Mouse (Mus musculus): ENCODE measurements at regions not wholly inside any gene's neighbourhood (a gene's known extent, or its start where the extent isn't known, plus 50 kb on each side); places are given as distances from the start of the nearest gene placed in this dataset.

DNA sequence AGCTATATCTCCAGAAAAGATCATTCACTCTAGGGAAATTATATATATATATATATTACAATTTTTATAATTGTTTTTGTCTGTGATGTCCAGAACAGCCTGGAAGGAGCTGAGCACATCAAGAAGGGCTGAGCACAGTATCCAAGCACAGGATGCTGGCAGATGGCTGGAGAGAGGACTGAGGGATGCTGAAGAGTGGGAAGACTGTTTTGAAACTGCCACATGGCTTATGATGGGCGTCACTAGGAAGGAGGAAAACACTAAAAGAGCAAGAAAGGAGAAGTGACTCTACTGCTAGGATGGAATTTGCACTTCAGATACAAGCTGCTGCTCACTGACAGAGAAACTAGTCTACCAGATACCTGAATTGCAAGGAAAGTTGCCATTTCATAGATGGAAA lies 50.4 kb upstream of the Atg10 start:
- DNase-seq = no peak

DNA sequence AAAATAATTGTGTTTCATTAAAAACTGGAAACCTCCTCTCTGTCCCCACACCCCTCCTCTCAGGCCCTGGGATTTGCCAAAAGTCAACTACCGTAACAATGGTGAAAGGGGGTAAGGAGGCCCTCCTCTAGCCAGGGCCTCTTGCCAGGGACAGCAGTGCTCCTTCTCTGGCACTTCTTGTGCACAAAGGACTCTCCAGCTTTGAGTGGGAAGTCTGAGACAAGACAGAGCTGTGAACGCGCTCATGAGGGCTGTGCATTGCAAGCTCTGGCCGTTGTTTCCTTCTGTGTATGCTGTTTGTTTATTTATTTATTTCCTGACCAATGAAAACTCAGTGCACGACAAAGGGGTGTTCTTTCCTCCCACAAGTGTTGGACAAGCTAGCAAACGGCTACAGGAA lies 50.8 kb upstream of the Atg10 start:
- no peak for DNase-seq

DNA sequence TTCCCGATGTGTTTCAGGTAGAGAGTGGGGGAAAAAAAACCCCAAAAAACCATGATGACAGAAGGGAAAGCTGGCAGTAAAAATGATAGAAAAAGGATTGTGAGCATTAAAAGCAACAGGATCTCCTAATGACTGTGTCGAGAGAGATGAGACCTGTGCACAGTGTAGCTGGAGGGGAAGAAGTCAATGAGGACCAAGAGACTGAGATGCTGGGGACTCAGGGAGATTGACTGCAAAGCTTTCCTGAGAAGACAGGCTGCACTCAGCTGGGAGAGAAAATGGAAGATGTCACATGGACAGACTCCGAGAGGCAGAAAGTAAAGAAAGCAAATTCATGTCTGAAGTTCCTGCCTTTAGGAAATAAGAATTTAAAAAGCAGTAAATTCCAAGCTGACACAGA lies 55.7 kb upstream of the Atg10 start:
- no peak for DNase-seq

DNA sequence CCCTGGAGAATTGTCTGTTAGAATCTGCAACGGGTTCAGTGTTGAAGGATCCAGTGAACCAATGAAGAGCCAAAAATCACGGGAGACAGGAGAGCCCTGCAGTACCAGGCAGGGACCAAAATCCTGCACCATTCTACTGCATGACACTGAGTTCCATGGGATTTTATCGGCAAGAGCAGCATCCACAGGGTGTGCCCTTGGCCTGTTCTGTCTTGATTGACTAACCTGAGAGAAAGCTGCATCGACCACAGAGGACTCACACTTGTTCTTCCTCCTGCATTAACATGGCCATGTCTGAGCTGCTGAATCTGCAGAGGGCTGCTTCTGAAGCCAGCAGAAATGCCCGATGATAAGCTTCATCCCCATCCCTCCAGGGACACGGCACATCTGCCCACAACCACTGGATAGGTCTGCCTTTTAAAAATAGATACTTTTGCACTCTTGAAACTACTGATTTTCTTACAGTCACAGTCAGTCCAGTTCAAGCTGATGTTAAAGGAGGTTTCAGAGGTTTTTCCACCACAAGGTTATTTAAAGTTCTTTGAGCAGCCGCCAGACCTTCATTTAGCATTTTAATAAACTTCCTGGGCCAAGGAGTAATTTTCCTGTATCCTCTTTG lies 71.9 kb upstream of the Atg10 start:
- DNase-seq = no peak

DNA sequence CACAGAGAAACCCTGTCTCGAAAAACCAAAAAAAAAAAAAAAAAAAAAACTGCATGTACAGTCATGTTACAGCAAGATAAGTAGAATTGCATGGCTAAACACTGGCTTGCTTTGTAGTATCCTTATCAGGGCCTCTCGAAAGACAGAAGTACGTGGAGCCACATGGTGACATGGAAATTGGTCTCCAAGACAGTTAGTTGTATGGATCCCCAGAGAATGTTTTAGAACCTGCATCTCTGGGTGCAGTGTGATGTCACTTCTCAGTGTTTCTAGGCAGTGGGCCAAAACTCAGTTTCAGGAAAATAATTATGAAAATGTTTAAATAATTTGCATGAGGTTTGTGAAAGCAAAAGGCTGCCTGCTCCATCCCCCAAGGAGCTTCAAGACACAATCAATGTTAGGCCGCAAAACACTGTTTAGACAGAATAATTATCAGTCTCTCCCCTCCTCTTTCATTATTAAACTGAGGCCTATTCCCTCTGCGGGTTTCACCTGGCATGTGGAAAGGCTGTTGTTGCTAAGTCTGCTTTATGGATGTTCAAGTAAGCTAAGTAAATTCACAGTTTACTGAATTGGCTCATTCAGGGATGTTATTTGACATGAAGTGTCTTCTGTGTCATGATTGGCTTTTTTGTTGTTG lies 72.9 kb upstream of the Atg10 start:
- DNase-seq = no peak

DNA sequence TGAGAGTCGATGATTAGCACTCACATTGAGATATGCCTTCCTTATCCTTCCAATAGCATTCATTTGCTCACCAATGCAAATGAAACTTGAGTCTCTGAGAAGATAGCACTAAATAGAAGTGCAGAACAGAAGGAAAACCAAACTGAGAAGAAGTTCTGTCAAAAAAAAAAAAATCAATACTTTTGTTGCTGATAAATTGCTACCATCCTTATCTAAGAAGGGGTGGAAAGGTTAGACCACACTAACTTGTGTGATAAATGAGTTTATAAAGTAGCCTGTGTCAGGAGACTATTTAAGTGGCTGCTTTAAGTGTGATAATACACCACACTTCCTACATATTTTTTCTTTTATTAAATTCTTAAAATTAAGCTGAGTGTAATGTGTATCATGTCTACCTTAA lies 78.1 kb upstream of the Atg10 start:
- no peak for DNase-seq

DNA sequence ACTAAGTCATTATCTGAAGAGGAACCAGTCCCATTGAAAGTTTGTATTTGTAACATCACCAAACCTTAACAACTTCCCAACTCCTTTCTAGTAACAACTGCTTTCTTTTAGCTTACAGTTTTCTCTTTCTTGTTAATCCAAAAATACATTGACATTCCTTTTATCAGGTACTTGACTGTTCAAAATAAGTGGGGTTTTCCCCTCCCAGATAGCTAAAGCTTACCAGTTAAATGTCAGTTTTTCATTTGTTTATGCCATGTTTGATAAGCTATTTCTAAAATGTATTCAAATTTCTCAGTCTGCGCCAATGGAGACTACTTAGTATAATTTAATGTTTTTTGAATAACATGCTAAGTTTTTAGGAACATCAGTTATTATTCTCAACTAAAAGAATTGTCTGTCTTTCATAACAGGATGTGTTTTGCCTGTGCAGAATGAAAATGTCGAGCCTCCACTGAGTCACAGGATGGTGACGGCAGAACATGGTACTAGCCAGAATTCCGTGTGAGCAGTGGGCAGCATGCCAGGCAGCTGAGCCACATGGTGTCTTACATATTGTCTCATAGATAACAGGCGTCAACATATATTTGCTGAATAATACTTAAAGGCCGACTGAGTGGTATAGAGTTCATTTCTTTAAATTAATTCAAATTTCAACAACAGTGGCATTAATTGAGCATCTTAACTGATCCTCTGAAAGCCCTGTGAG lies 82.1 kb upstream of the Atg10 start:
- DNase-seq = no peak

DNA sequence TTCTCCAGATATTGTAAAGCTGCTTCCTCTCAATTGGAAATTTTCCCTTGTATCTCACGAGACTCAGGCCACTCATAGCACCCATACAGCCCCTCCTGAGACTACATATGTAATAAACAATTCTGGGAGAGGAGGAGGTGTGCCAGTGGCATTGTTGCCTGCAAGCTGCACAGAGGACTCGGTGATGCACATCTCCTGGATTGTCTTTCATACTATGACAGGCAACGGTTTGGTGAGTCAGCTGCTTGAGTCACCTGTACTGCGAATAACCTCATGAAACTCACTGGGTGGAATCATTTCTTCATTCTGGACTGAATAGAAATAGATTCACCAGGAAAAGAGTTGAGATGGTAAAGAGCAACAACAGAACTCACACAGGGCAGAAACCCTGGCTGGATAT lies 82.8 kb upstream of the Atg10 start:
- no peak for DNase-seq

DNA sequence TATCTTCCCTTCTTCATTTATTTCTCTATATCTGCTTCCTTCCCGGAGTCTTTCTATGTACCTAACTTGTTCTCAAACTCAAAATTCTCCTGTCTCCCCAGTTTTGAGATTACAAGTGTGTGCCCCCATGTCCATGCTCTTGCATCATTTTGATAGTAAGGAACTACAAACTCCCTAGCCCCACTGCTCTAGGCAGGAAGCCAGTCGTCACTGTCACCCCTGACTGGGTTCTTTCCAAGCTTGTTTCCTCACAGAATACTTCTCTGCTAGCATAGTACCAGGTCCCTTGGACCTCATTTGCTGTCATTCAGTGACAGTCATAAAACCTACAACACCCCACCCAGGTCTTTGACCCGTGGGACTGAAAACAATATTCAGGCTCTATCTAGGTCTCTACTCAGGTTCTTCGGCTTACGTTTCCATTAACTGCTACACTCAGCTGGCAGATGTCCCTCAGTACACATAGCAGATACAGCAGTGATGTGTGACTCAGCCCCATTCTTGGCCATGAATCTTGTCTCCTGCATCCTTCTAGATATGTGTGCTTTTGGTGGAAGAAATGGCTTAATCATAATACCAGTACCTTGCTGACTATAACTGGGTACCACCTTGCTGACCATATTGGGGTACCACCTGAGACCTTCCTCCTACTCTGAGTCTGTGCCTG lies 89.3 kb upstream of the Atg10 start:
- no peak for DNase-seq

DNA sequence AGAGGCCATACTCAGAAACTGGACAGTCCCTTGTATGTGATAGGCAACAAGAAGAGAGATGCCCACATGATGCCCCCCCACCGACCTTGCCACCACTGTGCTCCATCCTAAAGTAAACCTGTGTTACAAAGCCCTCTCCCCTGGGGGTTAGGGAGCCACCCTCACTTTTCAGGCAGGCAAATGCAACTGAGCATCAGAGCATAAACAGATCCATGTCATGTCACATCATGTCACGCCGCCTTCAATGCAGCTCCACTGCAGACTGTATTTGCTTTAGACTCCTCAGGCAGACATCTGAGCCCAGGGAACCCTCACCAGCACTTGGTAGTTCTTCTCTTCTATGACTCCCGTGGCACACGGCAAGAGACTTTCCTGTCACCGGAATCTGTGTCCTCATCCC lies 98.6 kb upstream of the Atg10 start:
- no peak for DNase-seq

DNA sequence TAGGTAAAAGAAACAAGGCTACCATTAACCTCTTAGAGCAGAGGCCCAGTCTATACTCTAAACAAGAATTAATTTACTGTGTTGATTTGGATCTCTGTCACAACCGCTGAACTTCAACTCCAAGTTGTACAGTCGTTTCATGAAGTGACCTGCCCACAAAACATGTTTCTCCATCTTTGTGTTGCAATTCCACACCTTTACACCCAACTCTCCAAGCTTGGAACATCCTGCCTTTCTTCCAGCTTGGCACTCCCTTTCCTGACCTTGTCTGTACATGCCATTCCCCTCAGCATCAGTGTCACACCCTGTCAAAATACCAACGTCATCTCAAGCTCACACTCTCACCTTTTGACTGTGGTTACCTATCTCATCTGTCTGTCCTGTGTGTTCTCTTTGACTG lies 103.1 kb upstream of the Atg10 start:
- DNase-seq = no peak

DNA sequence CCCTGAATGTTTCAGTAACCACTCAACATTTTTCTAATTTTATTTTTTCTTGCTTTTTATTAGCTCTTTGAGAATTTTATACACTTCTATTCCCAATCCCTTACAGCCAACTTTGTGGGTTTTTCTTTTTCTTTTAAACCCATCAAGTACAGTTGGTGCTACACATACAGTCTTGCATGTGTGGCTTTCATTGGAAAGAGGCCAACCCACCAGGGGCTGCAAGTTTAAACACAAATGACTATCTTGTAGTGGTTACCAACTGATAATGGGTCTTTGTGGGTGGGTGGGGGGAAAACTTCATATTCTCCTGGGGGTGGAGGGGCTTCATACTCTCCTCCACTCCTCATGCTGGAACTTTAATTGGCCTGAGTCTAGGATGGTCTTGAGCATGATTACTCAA lies 110.5 kb upstream of the Atg10 start:
- no peak for DNase-seq

DNA sequence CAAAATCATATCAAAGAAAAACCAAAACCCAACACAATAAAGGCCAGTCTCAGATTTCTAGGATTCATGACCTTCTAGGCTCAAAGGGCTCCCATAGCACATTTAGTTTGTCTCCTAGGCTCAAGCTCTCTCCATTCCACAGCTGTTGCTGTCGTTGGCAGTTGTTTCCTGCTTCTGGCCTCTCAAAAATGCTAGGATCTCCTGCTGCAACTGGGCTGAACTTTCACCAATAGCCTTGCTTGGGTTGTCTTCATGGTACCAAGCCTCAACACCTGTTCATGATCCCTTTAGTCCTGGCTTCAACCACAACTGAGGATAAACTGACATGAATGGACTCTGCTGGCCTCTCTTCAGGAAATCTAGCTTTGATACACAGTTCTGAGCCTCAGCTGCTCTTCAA lies 115.9 kb upstream of the Ssbp2 start:
- no peak for DNase-seq

DNA sequence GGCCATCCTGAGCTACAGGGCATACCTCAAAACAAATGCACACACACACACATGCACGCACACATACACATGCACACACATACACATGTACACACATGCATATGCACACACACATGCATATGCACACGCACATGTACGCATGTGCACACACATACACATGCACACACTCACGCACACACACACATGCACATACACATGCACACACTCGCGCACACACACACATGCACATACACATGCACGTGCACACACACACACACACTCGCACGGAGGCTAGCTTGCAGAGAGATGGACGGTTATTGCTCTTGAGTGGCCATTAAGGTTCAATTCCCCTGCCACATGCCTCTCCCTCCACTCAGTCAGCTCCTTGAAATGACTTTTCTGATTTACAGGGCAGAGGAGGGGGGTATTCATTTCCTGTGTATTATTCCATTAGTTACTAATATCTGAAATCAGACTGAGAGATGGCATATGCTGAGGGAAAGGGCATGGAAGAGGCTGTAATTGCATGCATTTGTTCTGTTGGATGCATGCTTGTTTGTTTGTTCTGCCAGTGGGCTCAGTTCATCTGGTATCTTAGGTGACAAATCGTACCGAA lies 111.5 kb upstream of the Ssbp2 start:
- no peak for DNase-seq

DNA sequence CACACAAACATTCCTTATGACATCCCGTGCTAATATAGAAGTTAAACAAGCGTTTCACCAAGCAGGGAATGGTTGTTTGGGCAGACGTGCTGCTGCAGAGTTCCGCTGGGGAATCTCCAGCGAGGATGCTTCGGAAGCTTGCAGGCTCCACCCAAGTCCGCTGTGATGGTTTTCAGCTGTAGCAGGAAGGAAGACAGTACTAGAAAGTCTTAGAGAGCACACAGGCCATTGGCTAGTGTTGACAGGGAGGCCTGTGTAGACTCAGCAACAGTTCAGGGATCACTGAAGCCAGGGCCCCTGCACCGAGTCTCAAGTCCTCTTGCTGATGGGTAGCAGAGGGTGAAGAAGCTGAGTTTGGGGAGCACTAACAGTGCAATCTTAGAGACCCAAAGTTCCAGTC lies 107.8 kb upstream of the Ssbp2 start:
- no peak for DNase-seq

DNA sequence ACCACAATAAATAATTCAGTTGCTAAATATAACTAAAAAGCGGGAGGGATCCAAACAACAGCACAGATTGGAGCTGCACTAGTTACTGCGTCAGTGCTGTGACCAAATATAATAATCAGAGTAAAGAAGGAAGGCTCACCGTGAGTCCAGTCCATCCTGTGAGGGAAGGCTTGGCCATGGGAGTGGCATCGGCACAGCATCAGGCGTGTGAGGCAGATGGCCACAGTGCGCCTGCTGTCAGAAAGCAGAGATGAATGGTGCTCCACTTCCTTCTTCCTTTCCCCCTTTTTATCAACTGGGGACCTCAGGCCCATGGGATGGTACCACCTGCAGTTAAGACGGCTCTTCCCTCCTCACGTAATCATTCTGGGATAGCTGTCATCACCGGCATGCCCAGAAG lies 103.6 kb upstream of the Ssbp2 start:
- DNase-seq = no peak

DNA sequence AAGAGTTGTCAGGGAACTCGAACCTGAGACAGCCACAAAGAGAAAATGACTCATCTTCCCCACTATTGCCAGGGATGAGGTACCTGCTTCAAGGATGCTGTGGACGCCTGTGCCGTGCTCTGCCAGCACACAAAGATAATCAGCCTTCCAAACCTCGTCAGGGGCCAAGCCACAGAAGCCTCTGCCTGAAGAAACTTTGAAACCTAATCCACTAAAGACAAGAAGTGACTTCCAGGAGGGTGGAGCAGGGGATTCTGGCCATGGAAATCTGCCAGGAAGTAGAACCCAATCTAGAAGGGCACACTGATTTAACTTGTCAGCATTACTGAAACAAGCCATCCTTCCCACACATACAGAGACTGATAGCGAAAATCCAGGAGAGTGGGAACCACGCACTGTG lies 100.0 kb upstream of the Ssbp2 start:
- no peak for DNase-seq

DNA sequence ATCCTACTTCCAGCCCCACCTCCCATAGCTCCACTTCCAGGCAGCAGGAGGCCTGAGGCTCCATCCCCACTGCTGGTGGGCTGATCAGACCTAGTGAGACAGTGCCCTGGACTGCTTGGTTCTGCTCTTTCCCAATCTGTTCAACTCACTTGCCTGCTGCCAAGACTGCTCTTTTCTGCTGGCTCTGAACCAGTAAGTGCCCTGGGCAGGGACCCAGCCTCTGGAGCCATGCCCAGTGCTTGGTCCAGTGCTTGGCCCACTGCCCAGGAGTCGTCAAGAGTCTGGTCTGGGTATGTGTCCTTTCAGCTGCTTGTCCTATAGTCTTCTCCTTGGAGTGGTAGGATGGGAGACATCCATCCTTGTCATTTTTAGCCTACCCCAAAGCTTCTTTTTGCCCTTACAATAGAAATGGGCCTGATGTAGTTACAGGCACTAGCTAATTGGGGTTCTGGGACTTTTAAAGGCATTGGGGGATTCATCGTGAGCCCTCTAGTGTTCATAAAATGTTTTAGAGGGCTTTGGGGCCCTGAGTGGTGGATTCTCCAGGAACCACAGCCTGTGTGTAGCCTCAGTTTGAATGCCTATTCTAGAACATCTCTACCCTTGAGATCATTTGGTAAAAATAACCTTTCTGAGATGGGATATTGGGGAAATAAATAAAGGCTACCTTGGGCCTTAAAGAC lies 94.7 kb upstream of the Ssbp2 start:
- DNase-seq = no peak

DNA sequence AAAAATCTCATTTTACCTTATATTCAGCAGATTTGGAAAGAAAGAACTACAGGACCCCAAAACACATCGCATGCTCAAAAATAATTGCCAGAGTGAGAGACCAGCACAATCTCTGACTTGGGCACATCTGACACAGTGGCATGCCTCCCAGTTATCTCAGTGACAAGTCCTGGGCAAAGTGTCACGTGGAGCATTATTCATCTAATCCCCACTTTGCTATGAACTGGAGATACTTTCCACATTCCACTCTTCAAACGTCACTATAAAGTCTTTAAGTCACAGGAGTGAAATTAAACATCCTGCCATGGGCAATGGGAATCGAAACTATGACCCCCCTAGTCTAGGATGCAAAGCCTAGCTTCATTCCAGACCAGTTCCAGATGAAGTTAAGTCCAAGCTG lies 93.5 kb upstream of the Ssbp2 start:
- DNase-seq = no peak

DNA sequence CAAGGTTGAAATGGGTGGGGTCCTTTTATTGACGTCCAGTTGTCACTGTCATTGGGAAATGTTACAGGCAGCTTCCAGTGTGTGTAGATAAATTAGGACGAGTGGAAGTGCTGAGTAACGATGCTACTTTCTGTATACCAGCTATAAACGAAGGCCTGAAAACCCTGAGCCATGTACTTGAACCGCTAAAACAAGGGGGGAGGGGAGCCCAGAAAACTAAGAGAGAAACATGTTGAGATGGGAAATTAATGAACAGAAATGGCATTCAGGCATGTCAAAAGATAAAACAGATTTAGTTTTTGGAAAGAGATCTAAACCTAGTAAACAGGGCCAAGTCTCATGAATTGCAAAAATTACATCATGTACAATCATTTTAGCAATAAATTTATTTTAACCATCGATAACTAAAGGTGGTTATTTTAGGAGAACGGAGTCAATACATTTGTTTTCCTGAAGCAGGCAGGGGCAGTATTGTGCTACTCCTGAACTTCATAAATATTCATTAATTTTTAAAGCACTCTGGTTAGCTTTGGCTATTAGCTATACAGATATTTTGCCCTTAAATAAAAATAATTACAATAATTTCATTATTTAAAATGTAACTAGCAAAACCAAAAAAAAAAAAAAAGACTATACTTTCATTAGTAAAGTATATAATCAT lies 92.1 kb upstream of the Ssbp2 start:
- DNase-seq = no peak

DNA sequence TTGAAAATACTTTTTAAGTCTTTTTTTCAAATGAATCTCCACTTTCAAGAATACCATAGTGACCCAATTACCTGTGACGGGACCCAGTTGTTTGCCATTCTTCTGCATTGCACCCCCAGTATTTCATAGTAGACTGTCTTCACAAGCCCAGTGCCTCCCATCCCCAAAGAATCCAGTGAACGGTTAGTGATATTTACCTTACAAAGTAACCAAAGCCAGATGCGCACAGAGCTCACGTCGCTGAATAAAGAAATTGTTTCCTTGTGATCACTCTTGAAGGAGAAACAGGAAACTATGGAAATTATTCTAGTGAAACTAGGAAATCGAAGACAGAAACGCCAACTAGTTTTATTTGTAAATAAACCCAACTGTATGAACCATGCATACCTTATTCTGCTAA lies 91.4 kb upstream of the Ssbp2 start:
- DNase-seq = no peak

DNA sequence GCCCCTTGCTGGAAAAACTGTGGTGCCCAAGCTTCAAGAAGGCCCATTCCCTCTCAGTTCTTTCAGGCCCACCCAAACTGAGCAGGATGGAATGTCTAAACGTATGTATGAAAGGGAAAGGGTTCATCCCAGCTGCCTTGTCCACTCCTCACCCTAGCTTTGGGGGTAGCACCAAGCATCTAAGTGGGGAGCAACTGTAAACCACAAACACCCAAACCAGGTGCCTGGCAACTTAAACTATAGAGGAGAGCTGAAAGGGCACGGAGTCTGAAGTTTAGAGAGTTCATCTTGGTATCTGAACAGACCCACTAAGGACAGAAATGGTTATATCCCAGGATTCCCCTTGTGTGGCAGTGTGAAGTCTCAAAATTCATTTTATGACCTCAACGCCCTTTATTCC lies 90.1 kb upstream of the Ssbp2 start:
- peak; percentile 45 for DNase-seq

DNA sequence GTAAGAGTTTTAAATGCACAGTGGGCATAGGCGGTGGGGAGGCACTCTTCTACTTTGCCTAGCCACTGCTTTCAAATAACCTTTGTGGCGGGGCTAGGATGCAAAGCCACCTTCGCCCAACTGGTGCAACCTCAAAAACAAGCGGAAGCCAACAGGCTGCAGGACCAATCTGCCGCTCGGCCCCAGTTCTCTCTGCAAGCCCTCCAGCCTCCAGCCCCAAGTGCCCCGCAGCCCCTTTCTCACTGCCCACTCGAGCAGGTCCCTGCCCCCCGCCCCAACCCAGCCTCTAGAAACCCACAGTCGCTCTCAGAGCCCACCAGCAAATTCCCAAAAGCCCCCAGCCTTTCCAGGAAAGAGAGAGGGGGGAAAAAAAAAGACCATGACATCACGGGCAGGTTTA lies 89.6 kb upstream of the Ssbp2 start:
- peak; percentile 70 for DNase-seq
